Mouse (Mus musculus) hindbrain, postnatal 0 days (tissue): Measurements from ENCODE around the gene Adh1. TPM values are rescaled to one million over a fixed set of nuclear protein-coding genes. Genes with fewer than 3 reads are reported as not detected.

ENCODE experiments used
- ATAC-seq: fragments of 200-750 bp; cut with Nextera tagmentation; 2 replicates; pipeline ENCODE4 v1.8.0; 2017; ENCODE audit warnings: mild to moderate bottlenecking, moderate TSS enrichment, moderate library complexity
- DNase-seq: peaks from one replicate; pipeline ENCODE4 v3.0.0-alpha.2; 2015; ENCODE audit warnings: low spot score
- H3K27ac ChIP-seq: fragments of 300-500 bp; sonication (generic); 2 replicates; pipeline ENCODE4 v1.5.1; 2014; ENCODE audit warnings: mild to moderate bottlenecking
- H3K27me3 ChIP-seq: fragments of 300-500 bp; sonication (generic); 2 replicates; pipeline ENCODE4 v1.6.1; 2014; ENCODE audit warnings: low read length, mixed read lengths; ENCODE audit not compliant: insufficient read depth
- H3K36me3 ChIP-seq: fragments of 300-500 bp; sonication (generic); 2 replicates; pipeline ENCODE4 v1.6.1; 2014; ENCODE audit warnings: low read length, mixed read lengths; ENCODE audit not compliant: insufficient read depth
- H3K4me1 ChIP-seq: fragments of 300-500 bp; sonication (generic); 2 replicates; pipeline ENCODE4 v1.6.1; 2014; ENCODE audit warnings: antibody characterized with exemption, low read length, mixed read lengths; ENCODE audit not compliant: insufficient read depth
- H3K4me2 ChIP-seq: fragments of 300-500 bp; sonication (generic); 2 replicates; pipeline ENCODE4 v1.6.1; 2014; ENCODE audit warnings: low read depth, mild to moderate bottlenecking, low read length, moderate library complexity, mixed read lengths
- H3K4me3 ChIP-seq: fragments of 300-500 bp; sonication (generic); 2 replicates; pipeline ENCODE4 v1.5.1; 2014; ENCODE audit warnings: low read length
- H3K9ac ChIP-seq: fragments of 300-500 bp; sonication (generic); replicated peaks from 2 replicates; pipeline ENCODE4 v1.6.1; 2014; ENCODE audit warnings: mild to moderate bottlenecking, low read length, moderate library complexity, mixed read lengths
- H3K9me3 ChIP-seq: fragments of 300-500 bp; sonication (generic); 2 replicates; pipeline ENCODE4 v1.6.1; 2016; ENCODE audit warnings: low read length, mixed read lengths
- CTCF ChIP-seq: IDR thresholded peaks from 2 replicates; pipeline ENCODE4 v1.5.1; 2016; ENCODE audit warnings: antibody characterized with exemption, control low read depth, low read depth
- WGBS: fragments of 180-500 bp; shearing (Covaris S2); extraction: QIAGEN DNeasy Blood & Tissue Kit; methylation state at CpG from one replicate; pipeline ENCODE4 v1.1.7; 2014; 5-methylcytosine and 5-hydroxymethylcytosine counted together
- polyA plus RNA-seq: library from polyadenylated mRNA; unstranded; fragments of >200 nt; fragmentation: Nextera tagmentation; extraction: Ambion mirVana; gene quantifications from 2 replicates; pipeline ENCODE4 v1.2.1, GENCODE M21; 2015
- total RNA-seq: library from RNA; depleted of rRNA; stranded (reverse); fragments of >200 nt; gene quantifications from 2 replicates; pipeline ENCODE4 v1.2.3, GENCODE M21; 2014

Adh1 gene
- total and polyA plus RNA-seq, 2 experiments from 2014 or later, result 1.3 to 4.5 TPM

GRCm38 (mm10) chr3:138227782-138228181, 33.0 kb upstream of the Adh1 start:
- Histone ChIP-seq H3K4me1 (no peaks in the 10 kb centered on the region), H3K27me3 (no peaks in the 10 kb centered on the region), H3K27ac (no peak overlapping the region), H3K9me3 (no peaks in the 10 kb centered on the region), H3K36me3 (no peaks in the 10 kb centered on the region), H3K4me2 (no peak overlapping the region), H3K4me3 (no peak overlapping the region), H3K9ac (no peak overlapping the region)
- no peak for DNase-seq
- TF ChIP-seq CTCF, result no peak
- no peak for ATAC-seq
- 95% methylated on average over 8 of the region's 8 CpGs for WGBS

GRCm38 (mm10) chr3:138229448-138229847, 31.3 kb upstream of the Adh1 start:
- H3K9me3 ChIP-seq, result no peaks in the 10 kb centered on the region
- WGBS, result 89% methylated on average over 1 of the region's 1 CpGs
- H3K4me3 ChIP-seq, result no peak overlapping the region
- ATAC-seq, result no peak
- DNase-seq, result no peak
- TF ChIP-seq CTCF, result no peak
- H3K9ac ChIP-seq, result no peak overlapping the region
- no peaks in the 10 kb centered on the region for H3K36me3 ChIP-seq
- H3K4me1 ChIP-seq, result no peaks in the 10 kb centered on the region
- no peak overlapping the region for H3K27ac ChIP-seq
- H3K4me2 ChIP-seq, result no peak overlapping the region
- no peaks in the 10 kb centered on the region for H3K27me3 ChIP-seq

- H3K27ac ChIP-seq, result no peak overlapping the region
- H3K27me3 ChIP-seq, result no peaks in the 10 kb centered on the region
- no peak overlapping the region for H3K4me2 ChIP-seq
- TF ChIP-seq CTCF, result no peak
- no peak overlapping the region for H3K4me3 ChIP-seq
- H3K4me1 ChIP-seq, result no peaks in the 10 kb centered on the region
- ATAC-seq, result no peak
- no peaks in the 10 kb centered on the region for H3K9me3 ChIP-seq
- H3K36me3 ChIP-seq, result no peaks in the 10 kb centered on the region
- DNase-seq, result no peak
- no peak overlapping the region for H3K9ac ChIP-seq
- WGBS, result 56% methylated on average over 3 of the region's 3 CpGs
These were observed 30.5 kb upstream of the Adh1 start for GRCm38 (mm10) chr3:138230266-138230665.

- ATAC-seq (no peak), DNase-seq (no peak)
- WGBS, result 89% methylated on average over 2 of the region's 2 CpGs
- Histone ChIP-seq H3K9ac (no peak overlapping the region), H3K27me3 (no peaks in the 10 kb centered on the region), H3K4me3 (no peak overlapping the region), H3K27ac (no peak overlapping the region), H3K9me3 (no peaks in the 10 kb centered on the region), H3K4me1 (no peaks in the 10 kb centered on the region), H3K36me3 (no peaks in the 10 kb centered on the region), H3K4me2 (no peak overlapping the region)
- TF ChIP-seq CTCF, result no peak
These were observed 29.3 kb upstream of the Adh1 start for GRCm38 (mm10) chr3:138231531-138231930.

- Histone ChIP-seq H3K4me1 (no peaks in the 10 kb centered on the region), H3K27me3 (no peaks in the 10 kb centered on the region), H3K27ac (no peak overlapping the region), H3K36me3 (no peaks in the 10 kb centered on the region), H3K4me3 (no peak overlapping the region), H3K9ac (no peak overlapping the region), H3K4me2 (no peak overlapping the region), H3K9me3 (no peaks in the 10 kb centered on the region)
- 65% methylated on average over 11 of the region's 11 CpGs for WGBS
- TF ChIP-seq CTCF, result no peak
- ATAC-seq (no peak), DNase-seq (peak; percentile 22)
These were observed 24.1 kb upstream of the Adh1 start for GRCm38 (mm10) chr3:138236546-138237163.

- 89% methylated on average over 10 of the region's 10 CpGs for WGBS
- no peak overlapping the region for H3K4me2 ChIP-seq
- DNase-seq (no peak), ATAC-seq (no peak)
- H3K36me3 ChIP-seq, result no peaks in the 10 kb centered on the region
- H3K27ac ChIP-seq, result no peak overlapping the region
- H3K4me1 ChIP-seq, result 0 out of 2 replicates have a peak, but pooled peaks cover 3% of the 10 kb centered on the region
- no peaks in the 10 kb centered on the region for H3K9me3 ChIP-seq
- H3K4me3 ChIP-seq, result no peak overlapping the region
- H3K27me3 ChIP-seq, result no peaks in the 10 kb centered on the region
- no peak for TF ChIP-seq CTCF
- H3K9ac ChIP-seq, result no peak overlapping the region
These were observed 22.7 kb upstream of the Adh1 start for GRCm38 (mm10) chr3:138238046-138238445.

GRCm38 (mm10) chr3:138239461-138239860, 21.3 kb upstream of the Adh1 start:
- Histone ChIP-seq H3K4me1 (0 out of 2 replicates have a peak, but pooled peaks cover 3% of the 10 kb centered on the region), H3K9me3 (no peaks in the 10 kb centered on the region), H3K4me2 (no peak overlapping the region), H3K9ac (no peak overlapping the region), H3K27me3 (no peaks in the 10 kb centered on the region), H3K4me3 (no peak overlapping the region), H3K27ac (no peak overlapping the region), H3K36me3 (no peaks in the 10 kb centered on the region)
- 89% methylated on average over 6 of the region's 6 CpGs for WGBS
- ATAC-seq, result no peak
- DNase-seq, result no peak
- no peak for TF ChIP-seq CTCF
